Mouse (Mus musculus) forebrain, embryonic 11.5 days (tissue): ENCODE results near the gene Cd68. TPM values are rescaled to one million over a fixed set of nuclear protein-coding genes. Genes with fewer than 3 reads are reported as not detected.

Source experiments
- ATAC-seq: fragments of 200-750 bp; cut with Nextera tagmentation; replicated peaks from 2 replicates; pipeline ENCODE4 v1.8.0; 2017; ENCODE audit warnings: moderate TSS enrichment; ENCODE audit not compliant: low FRiP score
- DNase-seq: peaks from one replicate; pipeline ENCODE4 v3.0.0-alpha.2; 2017; ENCODE audit warnings: low spot score
- H3K27ac ChIP-seq: fragments of 300-500 bp; sonication (generic); 2 replicates; pipeline ENCODE4 v1.5.1; 2014; ENCODE audit warnings: low read depth, low read length
- H3K27me3 ChIP-seq: fragments of 300-500 bp; sonication (generic); 2 replicates; pipeline ENCODE4 v1.6.1; 2014; ENCODE audit warnings: mild to moderate bottlenecking, low read length, mixed read lengths; ENCODE audit not compliant: control insufficient read depth, insufficient read depth
- H3K36me3 ChIP-seq: fragments of 300-500 bp; sonication (generic); 2 replicates; pipeline ENCODE4 v1.6.1; 2014; ENCODE audit warnings: mild to moderate bottlenecking, low read length, moderate library complexity, mixed read lengths; ENCODE audit not compliant: control insufficient read depth, insufficient read depth
- H3K4me1 ChIP-seq: fragments of 300-500 bp; sonication (generic); replicated peaks from 2 replicates; pipeline ENCODE4 v1.6.1; 2014; ENCODE audit warnings: low read length, mixed read lengths; ENCODE audit not compliant: control insufficient read depth, insufficient read depth
- H3K4me2 ChIP-seq: fragments of 300-500 bp; sonication (generic); 2 replicates; pipeline ENCODE4 v1.6.1; 2014; ENCODE audit warnings: low read depth, mild to moderate bottlenecking, low read length, moderate library complexity, mixed read lengths; ENCODE audit not compliant: severe bottlenecking
- H3K4me3 ChIP-seq: fragments of 300-500 bp; sonication (generic); 2 replicates; pipeline ENCODE4 v1.5.1; 2014; ENCODE audit warnings: low read depth, low read length
- H3K9ac ChIP-seq: fragments of 300-500 bp; sonication (generic); 2 replicates; pipeline ENCODE4 v1.6.1; 2014; ENCODE audit warnings: low read length
- H3K9me3 ChIP-seq: fragments of 300-500 bp; sonication (generic); 2 replicates; pipeline ENCODE4 v1.6.1; 2016; ENCODE audit warnings: low read length, mixed read lengths; ENCODE audit not compliant: control insufficient read depth
- WGBS: fragments of 180-500 bp; shearing (Covaris S2); extraction: QIAGEN DNeasy Blood & Tissue Kit; methylation state at CpG from one replicate; pipeline ENCODE4 v1.1.7; 2014; 5-methylcytosine and 5-hydroxymethylcytosine counted together
- polyA plus RNA-seq: library from polyadenylated mRNA; unstranded; fragments of >200 nt; fragmentation: Nextera tagmentation; extraction: Ambion mirVana; gene quantifications from 2 replicates; pipeline ENCODE4 v1.2.1, GENCODE M21; 2014

Cd68 gene
- polyA plus RNA-seq, 1 experiment from 2014 or later, result 6.3 TPM

- DNase-seq (peak; percentile 72), ATAC-seq (no peak)
- H3K4me1 ChIP-seq, result peaks cover 13% of the 10 kb centered on the region; the same call in 1 of the 2 replicates
- H3K9me3 ChIP-seq, result no peaks in the 10 kb centered on the region
- no peak overlapping the region for H3K4me2 ChIP-seq
- no peak overlapping the region for H3K9ac ChIP-seq
- 82% methylated on average over 10 of the region's 10 CpGs for WGBS
- no peak overlapping the region for H3K27ac ChIP-seq
- no peaks in the 10 kb centered on the region for H3K27me3 ChIP-seq
- peaks cover 13% of the 10 kb centered on the region for H3K36me3 ChIP-seq
- H3K4me3 ChIP-seq, result no peak overlapping the region
Measured at GRCm38 (mm10) chr11:69656617-69657461, 9.1 kb downstream of the Cd68 start.

- no peaks in the 10 kb centered on the region for H3K27me3 ChIP-seq
- ATAC-seq, result no peak
- no peak overlapping the region for H3K27ac ChIP-seq
- peaks cover 7% of the 10 kb centered on the region; the same call in 1 of the 2 replicates for H3K4me1 ChIP-seq
- no peak for DNase-seq
- no peaks in the 10 kb centered on the region for H3K9me3 ChIP-seq
- WGBS, result 78% methylated on average over 5 of the region's 5 CpGs
- H3K4me3 ChIP-seq, result no peak overlapping the region
- H3K4me2 ChIP-seq, result no peak overlapping the region
- H3K9ac ChIP-seq, result no peak overlapping the region
- H3K36me3 ChIP-seq, result peaks cover 16% of the 10 kb centered on the region
Measured at GRCm38 (mm10) chr11:69656065-69656455, 9.9 kb downstream of the Cd68 start.

- H3K36me3 ChIP-seq, result peaks cover 22% of the 10 kb centered on the region
- no peak within 1 kb of the TSS for H3K4me3 ChIP-seq
Measured at GRCm38 (mm10) chr11:69655264-69656064, 10.5 kb downstream of the Cd68 start, which contains the start of gene Sox15. Sox15 (plus strand) TSS chr11:69655314.

GRCm38 (mm10) chr11:69654760-69655159 is 11.2 kb downstream of the Cd68 start:
- WGBS, result 52% methylated on average over 9 of the region's 9 CpGs
- DNase-seq (no peak), ATAC-seq (no peak)
- H3K27ac ChIP-seq, result no peak overlapping the region
- no peak overlapping the region for H3K4me2 ChIP-seq
- H3K9ac ChIP-seq, result no peak overlapping the region
- no peak overlapping the region for H3K4me3 ChIP-seq
- H3K36me3 ChIP-seq, result peaks cover 27% of the 10 kb centered on the region
- peaks cover 7% of the 10 kb centered on the region; the same call in 1 of the 2 replicates for H3K4me1 ChIP-seq
- H3K9me3 ChIP-seq, result no peaks in the 10 kb centered on the region
- no peaks in the 10 kb centered on the region for H3K27me3 ChIP-seq

More at GRCm38 (mm10) chr11:69655264-69656064, 10.5 kb downstream of the Cd68 start, which contains the start of gene Sox15:
- Histone ChIP-seq H3K27me3 (no peaks in the 10 kb centered on the region), H3K9ac (no peak within 1 kb of the TSS), H3K27ac (no peak within 1 kb of the TSS), H3K4me2 (no peak within 1 kb of the TSS), H3K9me3 (no peaks in the 10 kb centered on the region), H3K4me1 (peaks cover 7% of the 10 kb centered on the region; the same call in 1 of the 2 replicates)
- WGBS, result 24% methylated on average over 34 of the region's 34 CpGs
- DNase-seq, result peak; percentile 89
- ATAC-seq, result peak; percentile 67; the same call in 1 of the 2 replicates

GRCm38 (mm10) chr11:69653399-69653798 is 12.6 kb downstream of the Cd68 start:
- DNase-seq, result no peak
- Histone ChIP-seq H3K27ac (no peak overlapping the region), H3K4me1 (peaks cover 7% of the 10 kb centered on the region; the same call in 1 of the 2 replicates), H3K36me3 (peaks cover 37% of the 10 kb centered on the region), H3K9me3 (no peaks in the 10 kb centered on the region), H3K4me2 (no peak overlapping the region), H3K27me3 (no peaks in the 10 kb centered on the region), H3K9ac (no peak overlapping the region), H3K4me3 (no peak overlapping the region)
- ATAC-seq, result no peak
- WGBS, result 73% methylated on average over 5 of the region's 5 CpGs

- Histone ChIP-seq H3K36me3 (peaks cover 41% of the 10 kb centered on the region), H3K4me2 (no peak overlapping the region), H3K9ac (no peak overlapping the region), H3K27ac (no peak overlapping the region), H3K4me1 (no peaks in the 10 kb centered on the region), H3K27me3 (no peaks in the 10 kb centered on the region), H3K4me3 (no peak overlapping the region), H3K9me3 (no peaks in the 10 kb centered on the region)
- WGBS, result 93% methylated on average over 5 of the region's 5 CpGs
- DNase-seq (no peak), ATAC-seq (no peak)
Measured at GRCm38 (mm10) chr11:69645860-69646259, 20.1 kb downstream of the Cd68 start.

- ATAC-seq (no peak), DNase-seq (no peak)
- H3K27ac ChIP-seq, result no peak overlapping the region
- no peak overlapping the region for H3K4me3 ChIP-seq
- H3K9ac ChIP-seq, result no peak overlapping the region
- H3K36me3 ChIP-seq, result no peaks in the 10 kb centered on the region; the same call in 1 of the 2 replicates
- no peaks in the 10 kb centered on the region for H3K9me3 ChIP-seq
- H3K27me3 ChIP-seq, result no peaks in the 10 kb centered on the region
- H3K4me2 ChIP-seq, result 0 out of 2 replicates have a peak overlapping the region, but pooled peaks have one; percentile 27
- WGBS, result 88% methylated on average over 3 of the region's 3 CpGs
- peaks cover 7% of the 10 kb centered on the region; the same call in 1 of the 2 replicates for H3K4me1 ChIP-seq
Measured at GRCm38 (mm10) chr11:69635471-69635870, 30.5 kb downstream of the Cd68 start.

- ATAC-seq (peak; percentile 72), DNase-seq (no peak)
- peak overlapping the region; percentile 61 for H3K4me2 ChIP-seq
- WGBS, result under 1% methylated on average over 49 of the region's 50 CpGs
- peak overlapping the region; percentile 99 for H3K4me3 ChIP-seq
- no peaks in the 10 kb centered on the region for H3K9me3 ChIP-seq
- no peaks in the 10 kb centered on the region for H3K27me3 ChIP-seq
- H3K9ac ChIP-seq, result peak overlapping the region; percentile 98
- H3K36me3 ChIP-seq, result no peaks in the 10 kb centered on the region; the same call in 1 of the 2 replicates
- H3K27ac ChIP-seq, result peak overlapping the region; percentile 91
- H3K4me1 ChIP-seq, result peaks cover 7% of the 10 kb centered on the region; the same call in 1 of the 2 replicates
Measured at GRCm38 (mm10) chr11:69633128-69633866, 32.7 kb downstream of the Cd68 start.
